Mouse (Mus musculus) urinary bladder, postnatal 4 days (tissue): ENCODE results near the gene Gucy2d.

Source experiments
- DNase-seq, 2 experiments: peaks; one replicate each; pipeline ENCODE4 v3.0.0; 2021 to 2022; ENCODE audit warnings: low spot score in 2 of 2

Gene Gucy2d

DNA sequence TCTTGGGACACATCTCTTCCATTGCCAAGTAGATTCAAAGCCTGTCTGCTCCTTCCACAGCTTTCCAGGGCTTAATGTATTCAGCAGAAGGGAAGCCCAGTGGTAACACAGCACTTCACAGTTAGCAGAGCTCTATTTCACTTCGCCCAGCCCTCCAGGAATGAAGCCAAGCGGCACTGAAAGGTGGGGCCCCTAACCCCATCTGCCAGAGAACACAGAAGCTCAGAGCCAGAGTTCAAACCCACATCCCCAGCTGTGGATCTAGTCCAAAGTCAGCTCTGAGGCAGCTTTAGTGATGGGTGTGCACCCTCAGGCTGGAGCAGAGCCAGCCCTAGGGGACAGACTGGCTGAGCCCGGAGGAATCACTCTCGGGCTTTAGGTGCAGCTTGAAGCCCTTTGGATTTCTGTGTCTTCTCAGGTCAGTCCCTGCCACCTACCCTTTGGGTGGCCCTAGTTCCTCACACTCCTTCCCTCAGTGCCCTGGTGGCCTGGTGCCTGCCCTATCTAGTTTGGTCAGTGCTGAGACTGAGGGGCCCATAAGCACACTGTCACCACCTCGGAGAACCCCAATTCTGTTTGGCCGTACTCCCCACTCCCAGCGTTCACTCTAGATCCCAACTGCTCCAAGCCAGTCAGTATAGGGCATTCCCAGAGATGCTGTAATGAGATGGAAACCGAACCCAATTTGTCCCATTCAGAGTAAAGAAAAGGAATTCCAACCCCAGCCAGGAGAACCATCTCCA is 83.0 kb downstream of the Gucy2d start:
- no peak for DNase-seq

DNA sequence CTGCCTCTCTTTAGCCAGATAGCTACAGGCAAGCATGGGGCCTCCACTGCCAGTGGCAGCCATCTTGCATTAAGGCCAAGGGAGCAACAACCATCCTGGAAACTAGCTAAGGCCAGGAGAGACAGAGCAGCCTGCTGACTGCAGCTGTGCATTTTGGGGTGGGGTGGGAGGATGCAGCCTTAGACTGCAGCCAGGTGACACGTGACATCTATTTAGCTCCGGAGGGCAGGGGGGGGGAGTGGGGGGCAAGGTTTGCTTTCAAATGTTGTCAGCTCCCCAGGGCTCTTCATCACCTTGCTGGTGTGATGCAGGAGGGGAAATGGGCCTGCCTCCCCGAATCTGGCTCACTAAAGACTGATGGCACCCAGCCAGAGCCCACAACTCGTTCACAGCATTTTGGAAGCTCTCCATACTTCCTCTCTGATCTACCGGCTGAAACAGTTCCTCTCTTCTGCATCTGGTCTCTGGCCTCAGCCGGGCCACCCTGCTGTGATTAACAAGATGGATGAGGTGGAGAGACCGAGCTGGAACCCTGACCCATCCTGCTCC is 83.7 kb downstream of the Gucy2d start:
- no peak for DNase-seq

DNA sequence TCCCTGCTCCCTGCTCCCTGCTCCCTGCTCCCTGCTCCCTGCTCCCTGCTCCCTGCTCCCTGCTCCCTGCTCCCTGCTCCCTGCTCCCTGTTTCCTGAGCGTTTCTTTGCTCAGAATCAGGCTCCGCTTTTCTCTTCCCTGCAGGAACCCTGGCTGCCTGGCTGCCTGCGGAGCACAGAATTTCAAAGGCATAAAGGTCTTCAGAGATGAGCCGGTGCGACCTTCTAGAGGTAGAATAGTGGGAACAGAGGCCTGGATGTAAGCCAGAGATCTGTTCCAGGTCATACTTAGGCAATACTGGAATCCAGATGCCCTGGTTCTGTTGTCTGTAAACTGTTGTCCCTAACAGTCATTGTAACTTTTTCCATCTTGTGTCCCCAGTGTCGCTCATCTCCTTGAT is 84.2 kb downstream of the Gucy2d start:
- DNase-seq, result no peak

DNA sequence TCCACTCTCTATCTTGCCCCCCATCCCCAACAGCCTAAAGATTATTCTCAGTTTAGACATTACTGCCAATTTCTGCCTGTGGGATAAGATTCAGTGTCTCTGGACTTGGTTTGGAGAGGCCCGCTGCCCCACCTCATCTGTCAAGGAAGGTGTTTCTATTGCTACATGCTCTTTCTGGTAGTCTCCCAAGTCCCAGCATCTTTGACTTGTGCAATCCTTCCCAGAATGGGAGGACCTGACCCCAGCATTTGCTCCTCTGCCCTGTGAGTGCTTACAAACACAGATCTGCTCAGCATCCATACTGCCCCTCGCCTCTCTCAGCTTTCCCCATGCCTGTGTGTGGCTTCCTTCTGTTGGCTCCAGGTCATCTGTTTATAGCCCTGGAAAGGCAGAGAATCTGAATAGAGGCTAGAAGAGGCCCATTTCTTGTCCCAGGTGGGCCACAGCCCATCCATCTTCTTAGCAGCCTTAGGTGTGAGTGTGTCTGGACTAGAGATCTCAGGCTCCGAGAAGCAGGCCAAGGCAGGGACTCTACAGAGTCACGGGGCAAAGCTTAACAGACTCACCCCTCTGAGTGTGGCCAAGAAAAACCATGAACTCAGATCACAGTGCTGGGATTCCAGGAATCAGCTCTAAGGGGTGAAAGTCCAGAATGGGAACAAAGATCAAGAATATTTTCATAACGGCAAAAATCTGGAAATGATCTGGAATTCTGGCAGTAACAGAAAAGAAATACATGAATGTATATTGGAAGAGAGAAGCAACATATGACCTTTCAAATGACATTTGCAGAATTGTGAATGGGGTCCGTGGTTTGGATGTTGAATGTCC is 84.9 kb downstream of the Gucy2d start:
- no peak for DNase-seq
